Mouse (Mus musculus): ENCODE measurements at regions not wholly inside any gene's neighbourhood (a gene's known extent, or its start where the extent isn't known, plus 50 kb on each side); places are given as distances from the start of the nearest gene placed in this dataset.

DNA sequence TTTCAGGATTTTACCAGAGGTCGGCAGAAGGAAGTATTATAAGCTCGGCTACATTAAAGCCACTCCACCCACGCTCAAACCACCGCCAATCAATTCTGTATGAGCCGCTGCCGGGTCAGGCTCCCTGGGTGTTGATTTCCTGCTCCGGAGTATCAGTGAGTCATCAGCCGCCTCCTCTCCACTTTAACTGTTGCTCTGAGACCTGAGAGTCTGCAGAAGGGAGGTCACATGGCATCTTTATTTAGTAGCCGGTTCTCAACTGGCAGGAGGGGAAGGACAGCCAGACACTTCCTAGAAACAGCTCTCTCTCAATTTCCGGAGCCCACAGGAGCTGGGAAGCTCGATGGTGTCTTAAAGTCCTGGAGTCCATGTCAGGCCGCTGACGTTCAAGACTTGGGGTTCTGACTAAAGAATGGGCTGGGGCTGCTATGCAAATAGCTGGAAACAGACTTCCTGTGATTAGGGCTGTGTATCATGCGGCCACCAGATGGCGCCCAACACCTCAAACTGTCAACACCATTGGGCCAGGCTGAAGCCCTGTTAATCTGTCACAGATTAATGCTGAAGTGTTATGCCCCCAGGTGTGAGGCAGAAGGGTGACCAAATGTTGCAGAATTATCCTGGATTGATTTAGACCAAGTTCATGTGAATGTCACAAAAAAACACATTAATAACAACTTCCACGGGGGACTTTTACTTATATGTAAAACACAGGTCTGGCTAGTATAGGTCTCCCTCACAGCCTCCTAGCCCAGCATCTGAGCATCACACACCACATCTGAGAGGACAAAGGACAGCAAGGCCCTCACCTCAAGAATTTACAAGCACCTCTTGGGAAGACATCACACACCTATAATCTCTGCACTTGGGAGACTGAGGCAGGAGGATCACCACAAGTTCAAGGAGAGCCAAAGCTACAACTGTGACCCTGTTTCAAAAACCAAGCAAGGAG, 84.8 kb downstream of the Kcnh2 start:
- peak; percentile 96 for TF ChIP-seq CTCF (IDR thresholded peaks at IDR 0.05; ENCODE audit: low read depth)
- TF ChIP-seq EP300 (optimal IDR thresholded peaks at IDR 0.05): no peak
